Mouse (Mus musculus) intestine, embryonic 15.5 days (tissue): ENCODE results near the gene Ncbp2. TPM values are rescaled to one million over a fixed set of nuclear protein-coding genes. Genes with fewer than 3 reads are reported as not detected.

Experiments
- ATAC-seq: fragments of 200-750 bp; cut with Nextera tagmentation; 2 replicates; pipeline ENCODE4 v1.8.0; 2017; ENCODE audit warnings: moderate TSS enrichment, moderate library complexity
- H3K27ac ChIP-seq: fragments of 300-500 bp; sonication (generic); 2 replicates; pipeline ENCODE4 v1.5.1; 2015; ENCODE audit warnings: mild to moderate bottlenecking, inconsistent platforms
- H3K27me3 ChIP-seq: fragments of 300-500 bp; sonication (generic); replicated peaks from 2 replicates; pipeline ENCODE4 v1.6.1; 2015; ENCODE audit warnings: inconsistent platforms
- H3K36me3 ChIP-seq: fragments of 300-500 bp; sonication (generic); 2 replicates; pipeline ENCODE4 v1.6.1; 2015; ENCODE audit warnings: inconsistent platforms
- H3K4me1 ChIP-seq: fragments of 300-500 bp; sonication (generic); replicated peaks from 2 replicates; pipeline ENCODE4 v1.6.1; 2015; ENCODE audit warnings: inconsistent platforms
- H3K4me2 ChIP-seq: fragments of 300-500 bp; sonication (generic); replicated peaks from 2 replicates; pipeline ENCODE4 v1.6.1; 2015; ENCODE audit warnings: mild to moderate bottlenecking, inconsistent platforms
- H3K4me3 ChIP-seq: fragments of 300-500 bp; sonication (generic); replicated peaks from 2 replicates; pipeline ENCODE4 v1.5.1; 2015; ENCODE audit warnings: inconsistent platforms
- H3K9ac ChIP-seq: fragments of 300-500 bp; sonication (generic); 2 replicates; pipeline ENCODE4 v1.6.1; 2015; ENCODE audit warnings: inconsistent platforms
- H3K9me3 ChIP-seq: fragments of 300-500 bp; sonication (generic); 2 replicates; pipeline ENCODE4 v1.6.1; 2016; ENCODE audit warnings: inconsistent platforms
- WGBS: fragments of 180-500 bp; shearing (Covaris S2); methylation state at CpG from one replicate; pipeline ENCODE4 v1.1.7; 2015; 5-methylcytosine and 5-hydroxymethylcytosine counted together
- polyA plus RNA-seq: library from polyadenylated mRNA; unstranded; fragments of >200 nt; fragmentation: Nextera tagmentation; extraction: Ambion mirVana; gene quantifications from 2 replicates; pipeline ENCODE4 v1.2.1, GENCODE M21; 2015

The Ncbp2 gene
- 80.9 and 85.8 TPM in 2 replicates for polyA plus RNA-seq

DNA sequence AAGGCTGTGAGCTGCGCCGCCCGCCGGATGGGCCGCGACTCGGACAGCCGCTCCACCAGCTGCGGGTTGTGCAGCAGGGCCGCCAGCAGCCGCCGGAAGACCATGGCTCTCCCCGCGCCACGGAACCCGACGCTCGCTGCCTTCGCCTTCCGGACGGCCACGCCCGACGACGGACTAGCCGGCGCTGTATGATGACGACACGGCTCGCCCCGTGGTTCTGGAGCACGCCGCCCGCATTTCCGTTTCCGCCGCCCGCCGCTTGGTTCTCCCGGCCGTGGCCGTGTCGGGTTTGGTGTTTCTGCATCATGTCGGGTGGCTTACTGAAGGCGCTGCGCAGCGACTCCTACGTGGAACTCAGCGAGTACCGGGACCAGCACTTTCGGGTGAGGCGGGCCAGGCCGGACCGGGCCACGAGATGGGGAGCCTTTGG is at the start of gene Ncbp2, which contains the start of gene 0610012G03Rik:
TSS of gene Ncbp2 (plus strand) at position 169 of the 430 bp plus-strand sequence.
TSS of gene 0610012G03Rik (minus strand) at position 150 of the 430 bp plus-strand sequence.
- Histone ChIP-seq H3K27me3 (no peaks in the 10 kb centered on the region), H3K4me3 (peak within 1 kb of the TSS; percentile 96), H3K27ac (peak within 1 kb of the TSS; percentile 92), H3K4me1 (peaks cover 17% of the 10 kb centered on the region), H3K9me3 (no peaks in the 10 kb centered on the region), H3K36me3 (0 out of 2 replicates have a peak, but pooled peaks cover 15% of the 10 kb centered on the region), H3K4me2 (peak within 1 kb of the TSS; percentile 79), H3K9ac (peak within 1 kb of the TSS; percentile 90)
- peak; percentile 95 for ATAC-seq
- under 1% methylated on average over 55 of the region's 55 CpGs for WGBS

DNA sequence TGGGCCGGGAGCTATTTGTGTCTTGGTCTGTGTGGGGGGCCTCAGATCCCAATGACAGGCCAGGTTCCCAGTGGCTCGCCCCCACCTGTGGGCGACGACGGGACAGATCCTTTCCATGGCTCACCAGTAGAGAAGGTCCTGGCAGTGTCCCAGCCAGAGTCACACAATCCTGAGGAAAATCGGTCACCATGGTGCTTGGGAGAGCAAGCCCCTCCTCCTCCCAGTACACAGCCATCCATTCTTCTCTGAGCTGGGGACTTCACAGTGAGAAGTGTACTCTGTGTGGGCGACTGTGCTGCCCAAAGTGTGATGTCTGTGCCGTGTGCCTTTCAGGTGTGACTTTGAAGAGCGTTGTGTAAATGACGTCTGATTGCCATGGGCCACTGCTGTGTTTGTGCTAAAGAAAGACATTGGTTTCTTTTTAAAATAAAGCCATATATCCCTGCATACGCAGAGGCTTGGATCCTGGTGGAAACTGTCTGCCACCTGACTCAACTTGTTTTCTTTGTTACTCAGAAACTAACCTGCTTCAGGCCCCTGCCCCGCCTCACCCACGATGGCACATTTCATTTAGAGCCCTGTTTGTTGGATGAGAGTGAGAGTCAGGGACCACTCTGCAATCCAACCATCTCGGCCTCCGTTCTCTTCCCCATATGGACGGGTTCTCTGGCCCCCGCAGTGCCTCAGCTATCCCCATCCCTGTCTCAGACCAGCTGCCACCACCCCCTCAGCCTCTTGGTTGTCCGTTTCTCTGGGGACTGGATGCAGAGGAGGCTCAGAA is 49.6 kb upstream of the Ncbp2 start:
- no peak; the same call in 1 of the 2 replicates for ATAC-seq
- Histone ChIP-seq H3K4me2 (no peak overlapping the region), H3K27ac (no peak overlapping the region), H3K36me3 (no peaks in the 10 kb centered on the region), H3K9ac (no peak overlapping the region), H3K27me3 (no peaks in the 10 kb centered on the region), H3K4me3 (no peak overlapping the region), H3K4me1 (0 out of 2 replicates have a peak, but pooled peaks cover 4% of the 10 kb centered on the region), H3K9me3 (no peaks in the 10 kb centered on the region)
- WGBS, result 87% methylated on average over 18 of the region's 18 CpGs

DNA sequence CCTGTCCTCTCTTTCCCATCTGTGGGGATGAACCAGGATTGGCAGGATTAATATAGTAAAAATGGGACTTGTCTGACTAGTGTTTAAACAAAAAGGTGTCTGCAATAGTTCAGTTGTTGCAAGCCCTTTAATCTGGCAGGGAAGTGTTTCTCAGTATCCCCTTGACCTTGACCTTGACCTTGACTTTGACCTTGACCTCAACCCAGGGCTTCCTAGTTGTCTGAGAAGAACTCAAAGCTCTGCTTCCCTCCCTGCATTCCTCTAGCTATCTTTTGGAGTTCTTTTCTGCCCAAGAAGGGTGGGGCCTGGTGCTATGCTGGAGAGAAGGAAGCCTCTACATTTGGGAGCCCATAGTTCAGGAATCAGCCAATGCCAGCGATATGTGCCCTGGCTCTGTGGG is 46.4 kb upstream of the Ncbp2 start:
- 83% methylated on average over 1 of the region's 1 CpGs for WGBS

DNA sequence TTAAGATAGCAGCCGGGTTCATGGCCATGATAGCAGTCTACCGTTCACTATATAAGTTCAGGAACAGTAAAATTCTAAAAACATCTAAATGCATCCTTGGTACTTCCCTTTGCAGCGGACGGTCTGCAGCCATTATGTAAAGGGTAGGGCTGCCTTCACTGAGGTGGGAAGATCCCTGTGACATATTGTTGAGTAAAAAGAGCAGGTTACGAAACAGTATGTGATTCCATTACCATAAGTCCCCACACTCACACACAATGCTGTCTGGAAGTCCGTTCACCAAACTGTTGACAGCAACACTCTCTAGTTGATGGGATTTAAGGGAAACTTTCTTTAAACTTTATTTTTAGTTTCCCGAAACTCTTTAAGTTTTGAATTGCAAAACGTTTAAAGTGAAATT is 45.1 kb upstream of the Ncbp2 start:
- Histone ChIP-seq H3K9me3 (no peaks in the 10 kb centered on the region), H3K27ac (no peak overlapping the region), H3K4me2 (no peak overlapping the region), H3K9ac (no peak overlapping the region), H3K4me1 (peaks cover 15% of the 10 kb centered on the region; the same call in 1 of the 2 replicates), H3K4me3 (no peak overlapping the region), H3K27me3 (no peaks in the 10 kb centered on the region), H3K36me3 (no peaks in the 10 kb centered on the region)
- WGBS, result 86% methylated on average over 8 of the region's 8 CpGs
- no peak for ATAC-seq

More for the DNA sequence above, 46.4 kb upstream of the Ncbp2 start:
- H3K27me3 ChIP-seq, result no peaks in the 10 kb centered on the region
- H3K4me3 ChIP-seq, result no peak overlapping the region
- H3K27ac ChIP-seq, result no peak overlapping the region
- ATAC-seq, result no peak
- peaks cover 16% of the 10 kb centered on the region; the same call in 1 of the 2 replicates for H3K4me1 ChIP-seq
- no peak overlapping the region for H3K9ac ChIP-seq
- no peak overlapping the region for H3K4me2 ChIP-seq
- H3K9me3 ChIP-seq, result no peaks in the 10 kb centered on the region
- no peaks in the 10 kb centered on the region for H3K36me3 ChIP-seq

DNA sequence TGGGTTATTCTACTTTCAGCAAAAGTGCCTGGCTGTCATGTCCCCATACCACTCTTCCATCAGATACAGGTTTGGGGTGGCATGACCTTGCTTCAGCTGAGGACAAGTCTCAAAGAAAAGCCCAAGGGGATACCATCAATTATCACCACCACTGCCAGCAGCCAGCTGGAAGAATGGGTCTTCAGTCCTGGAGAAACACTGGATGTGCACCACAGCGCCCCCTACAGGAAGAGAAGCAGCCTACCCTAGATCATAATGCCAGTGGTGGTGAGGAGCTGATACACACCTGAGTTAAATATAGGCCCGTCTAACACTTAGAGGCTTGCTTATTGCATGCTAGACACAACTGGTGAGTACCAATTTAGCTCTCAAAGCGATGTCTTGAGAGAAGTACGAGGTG is 43.0 kb upstream of the Ncbp2 start:
- no peaks in the 10 kb centered on the region for H3K36me3 ChIP-seq
- no peak overlapping the region for H3K4me2 ChIP-seq
- H3K27me3 ChIP-seq, result no peaks in the 10 kb centered on the region
- no peaks in the 10 kb centered on the region for H3K9me3 ChIP-seq
- no peak for ATAC-seq
- H3K4me3 ChIP-seq, result no peak overlapping the region
- H3K27ac ChIP-seq, result no peak overlapping the region
- no peak overlapping the region for H3K9ac ChIP-seq
- H3K4me1 ChIP-seq, result peaks cover 15% of the 10 kb centered on the region; the same call in 1 of the 2 replicates
- 67% methylated on average over 4 of the region's 4 CpGs for WGBS

DNA sequence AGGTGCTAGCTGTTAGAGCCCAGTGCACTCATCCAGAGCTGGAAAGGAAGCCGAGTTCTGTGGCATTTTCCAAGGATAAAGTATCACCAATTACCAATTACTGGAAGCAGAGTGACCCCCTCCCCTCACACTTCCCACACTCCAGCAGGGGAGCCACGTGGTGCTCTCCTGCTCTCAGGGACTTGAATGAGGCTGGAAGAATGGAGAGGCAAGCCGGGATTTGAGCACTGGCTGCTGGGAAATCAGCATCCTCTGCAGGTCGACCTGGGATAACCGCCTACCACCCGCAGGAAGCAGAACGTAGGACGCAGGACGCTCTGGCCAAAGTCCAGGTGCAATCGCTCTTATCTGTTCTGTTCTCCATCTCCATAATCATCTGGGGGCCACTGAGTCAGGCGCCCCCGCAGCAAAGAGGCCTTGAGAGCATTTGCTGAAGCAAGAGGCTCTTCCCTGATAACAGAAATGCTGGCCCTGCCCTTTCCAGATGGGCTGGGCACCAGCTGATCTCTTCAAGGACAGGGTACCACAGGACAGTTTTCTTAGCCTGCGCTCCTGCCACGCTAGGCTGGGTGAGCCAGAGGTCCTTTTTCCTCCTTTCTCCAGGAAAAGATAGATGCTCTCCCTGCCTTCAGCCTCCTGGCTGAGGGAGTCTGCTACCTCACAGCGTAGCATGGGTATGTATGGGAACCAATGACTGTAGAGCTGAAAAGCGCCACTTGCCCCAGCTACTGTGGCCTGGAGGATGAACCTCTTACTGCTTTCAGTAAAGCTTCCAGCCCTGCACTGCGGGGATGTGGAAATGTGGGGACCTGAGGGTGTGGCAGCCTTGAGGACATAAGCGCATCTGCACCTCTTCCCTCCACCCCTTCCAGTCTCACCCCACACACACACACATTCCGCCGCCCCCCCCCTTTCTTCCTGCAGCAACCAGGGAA is 42.2 kb upstream of the Ncbp2 start:
- Histone ChIP-seq H3K4me3 (peak overlapping the region; percentile 29), H3K4me1 (peaks cover 15% of the 10 kb centered on the region; the same call in 1 of the 2 replicates), H3K27ac (0 out of 2 replicates have a peak overlapping the region, but pooled peaks have one; percentile 9), H3K36me3 (no peaks in the 10 kb centered on the region), H3K27me3 (no peaks in the 10 kb centered on the region), H3K9ac (no peak overlapping the region; the same call in 1 of the 2 replicates), H3K9me3 (no peaks in the 10 kb centered on the region), H3K4me2 (peak overlapping the region; percentile 62)
- peak; percentile 75 for ATAC-seq
- whole genome bisulfite sequencing, result 26% methylated on average over 20 of the region's 20 CpGs

DNA sequence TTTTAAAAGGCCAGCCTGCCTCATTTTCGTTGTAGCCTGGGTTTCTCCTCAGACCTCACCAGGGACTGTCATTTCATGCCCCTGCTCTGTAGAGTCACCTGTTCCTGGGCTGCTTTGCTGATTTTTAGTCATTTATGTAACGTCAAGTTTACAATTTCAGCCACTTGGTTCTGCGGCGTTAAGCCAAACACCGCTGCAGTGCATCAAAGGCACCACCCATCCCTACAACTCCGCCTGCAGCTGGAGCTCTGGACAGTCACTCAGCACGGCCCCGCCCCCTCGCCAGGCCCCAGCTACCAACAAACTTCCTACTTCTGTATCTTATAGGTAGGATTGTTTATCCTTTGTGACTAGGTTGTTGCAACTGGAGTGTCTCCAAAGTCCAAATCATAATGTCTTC is 41.4 kb upstream of the Ncbp2 start:
- peaks cover 15% of the 10 kb centered on the region; the same call in 1 of the 2 replicates for H3K4me1 ChIP-seq
- peak overlapping the region; percentile 29 for H3K4me3 ChIP-seq
- peak overlapping the region; percentile 62 for H3K4me2 ChIP-seq
- ATAC-seq, result peak; percentile 60; the same call in 1 of the 2 replicates
- H3K27ac ChIP-seq, result no peak overlapping the region
- no peaks in the 10 kb centered on the region for H3K36me3 ChIP-seq
- no peaks in the 10 kb centered on the region for H3K9me3 ChIP-seq
- WGBS, result 10% methylated on average over 9 of the region's 9 CpGs
- no peaks in the 10 kb centered on the region for H3K27me3 ChIP-seq
- H3K9ac ChIP-seq, result no peak overlapping the region; the same call in 1 of the 2 replicates

DNA sequence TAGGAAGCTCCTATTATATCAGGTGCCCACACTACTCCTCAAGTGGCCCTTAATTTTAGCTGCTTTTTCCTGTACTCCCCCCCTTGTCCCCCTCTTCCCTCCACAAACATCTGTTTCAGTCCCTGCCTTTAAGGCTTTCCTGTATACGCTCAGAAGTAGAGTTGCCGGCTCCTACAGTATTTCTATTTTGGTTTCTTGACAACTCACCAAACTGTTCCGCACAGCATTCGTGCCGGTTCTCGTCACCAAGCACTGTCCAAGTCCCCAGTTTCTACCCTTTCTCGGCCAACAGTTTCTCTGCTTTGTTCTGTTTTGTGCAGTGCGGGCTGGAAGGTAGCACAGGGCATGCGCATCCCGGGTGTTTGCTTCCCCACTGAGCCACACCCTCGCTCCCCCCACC is 39.4 kb upstream of the Ncbp2 start:
- H3K9ac ChIP-seq, result no peak overlapping the region
- H3K27me3 ChIP-seq, result no peaks in the 10 kb centered on the region
- 61% methylated on average over 11 of the region's 11 CpGs for WGBS
- H3K27ac ChIP-seq, result no peak overlapping the region
- H3K4me2 ChIP-seq, result no peak overlapping the region
- no peaks in the 10 kb centered on the region for H3K9me3 ChIP-seq
- H3K4me3 ChIP-seq, result no peak overlapping the region
- no peaks in the 10 kb centered on the region for H3K36me3 ChIP-seq
- no peak for ATAC-seq
- peaks cover 15% of the 10 kb centered on the region; the same call in 1 of the 2 replicates for H3K4me1 ChIP-seq

DNA sequence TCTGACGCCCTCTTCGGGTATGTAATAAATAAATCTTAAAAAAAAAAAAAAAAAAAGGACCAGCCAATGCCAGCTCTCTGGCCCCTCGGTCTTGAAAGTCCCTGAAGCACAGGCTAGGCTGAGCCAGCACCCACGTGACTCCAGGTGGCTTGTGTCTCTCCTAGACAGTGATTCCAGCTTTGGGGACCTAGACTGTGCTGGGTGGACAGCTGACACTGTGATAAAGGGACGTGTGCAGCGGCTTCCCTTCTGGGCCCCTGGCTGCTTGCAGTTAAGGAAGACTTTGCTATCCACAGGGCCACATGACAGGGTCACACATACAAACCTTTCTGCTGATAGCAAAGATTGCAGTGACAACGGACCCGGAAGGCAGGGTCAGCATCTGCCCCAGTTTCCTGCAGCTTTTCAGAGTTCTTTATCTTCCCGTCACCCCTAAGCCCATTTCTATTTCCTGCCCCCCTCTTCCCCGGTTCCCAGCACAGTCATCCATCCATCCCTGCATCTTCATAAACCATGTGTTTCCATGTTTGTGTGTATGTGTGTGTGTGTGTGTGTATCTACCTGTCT is 37.9 kb upstream of the Ncbp2 start:
- WGBS, result 48% methylated on average over 10 of the region's 10 CpGs

DNA sequence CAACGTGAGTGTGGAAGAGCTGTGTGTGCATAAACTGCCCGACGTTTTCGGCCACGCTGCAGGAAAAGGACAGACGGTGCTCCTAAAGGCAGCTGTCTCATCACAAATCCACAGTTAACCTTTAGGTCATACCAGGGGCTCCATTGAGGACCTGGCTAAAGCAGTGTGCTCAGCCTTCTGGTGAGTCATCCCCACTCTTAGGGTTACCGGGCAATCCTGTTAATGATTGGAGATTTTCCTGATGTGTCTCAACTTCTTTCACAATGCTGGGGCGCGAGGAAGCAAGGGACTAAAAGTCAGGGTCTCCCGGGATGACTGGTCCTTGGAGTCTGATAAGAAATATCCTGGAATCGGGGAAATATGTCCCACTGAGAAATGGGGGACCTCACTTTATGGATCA is 30.5 kb upstream of the Ncbp2 start:
- H3K9ac ChIP-seq, result peak overlapping the region; percentile 30; the same call in 1 of the 2 replicates
- 0 out of 2 replicates have a peak, but pooled peaks cover 3% of the 10 kb centered on the region for H3K4me1 ChIP-seq
- H3K27me3 ChIP-seq, result no peaks in the 10 kb centered on the region
- no peak overlapping the region for H3K27ac ChIP-seq
- WGBS, result 50% methylated on average over 11 of the region's 11 CpGs
- ATAC-seq, result peak; percentile 92
- no peaks in the 10 kb centered on the region for H3K36me3 ChIP-seq
- no peak overlapping the region for H3K4me3 ChIP-seq
- H3K4me2 ChIP-seq, result peak overlapping the region; percentile 56
- no peaks in the 10 kb centered on the region for H3K9me3 ChIP-seq

More for the DNA sequence above, 37.9 kb upstream of the Ncbp2 start:
- peak; percentile 51 for ATAC-seq
- H3K36me3 ChIP-seq, result no peaks in the 10 kb centered on the region
- H3K4me3 ChIP-seq, result no peak overlapping the region
- H3K27me3 ChIP-seq, result no peaks in the 10 kb centered on the region
- H3K27ac ChIP-seq, result no peak overlapping the region
- H3K9ac ChIP-seq, result no peak overlapping the region
- no peaks in the 10 kb centered on the region for H3K9me3 ChIP-seq
- H3K4me1 ChIP-seq, result peaks cover 15% of the 10 kb centered on the region; the same call in 1 of the 2 replicates
- H3K4me2 ChIP-seq, result no peak overlapping the region

DNA sequence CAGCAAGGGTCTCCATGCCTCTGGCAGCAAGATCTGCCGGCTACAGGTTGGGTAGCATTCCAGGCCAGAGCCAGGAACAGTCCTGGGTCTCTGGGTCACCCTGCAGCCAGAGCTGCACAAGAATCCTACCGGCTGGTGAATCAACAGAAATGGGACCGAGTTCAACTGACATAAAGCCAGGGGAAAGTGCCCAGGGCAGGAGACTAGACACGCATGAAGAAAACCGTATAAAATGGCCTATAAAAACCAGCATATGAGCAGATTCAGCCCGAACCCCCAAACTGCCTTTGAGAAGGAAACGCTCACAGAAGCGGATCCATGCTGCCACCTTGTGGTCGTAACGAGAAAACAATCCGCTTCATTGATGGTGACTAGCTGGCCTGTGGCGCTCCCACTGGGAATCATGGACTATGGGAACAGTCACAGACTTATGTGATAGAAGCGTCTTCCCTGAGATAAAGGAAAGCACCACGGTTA is 30.0 kb upstream of the Ncbp2 start:
- peak overlapping the region; percentile 30; the same call in 1 of the 2 replicates for H3K9ac ChIP-seq
- peak overlapping the region; percentile 11; the same call in 1 of the 2 replicates for H3K4me3 ChIP-seq
- H3K27ac ChIP-seq, result 0 out of 2 replicates have a peak overlapping the region, but pooled peaks have one; percentile 27
- ATAC-seq, result peak; percentile 76
- H3K4me1 ChIP-seq, result 0 out of 2 replicates have a peak, but pooled peaks cover 3% of the 10 kb centered on the region
- no peaks in the 10 kb centered on the region for H3K36me3 ChIP-seq
- H3K9me3 ChIP-seq, result no peaks in the 10 kb centered on the region
- peak overlapping the region; percentile 56 for H3K4me2 ChIP-seq
- no peaks in the 10 kb centered on the region for H3K27me3 ChIP-seq
- 3% methylated on average over 14 of the region's 14 CpGs for WGBS
